Mouse (Mus musculus) kidney, adult 2 months (tissue): ENCODE data around the gene Exoc6. TPM values are rescaled to one million over a fixed set of nuclear protein-coding genes. Genes with fewer than 3 reads are reported as not detected.

Experiments used
- DNase-seq: peaks from one replicate; pipeline ENCODE4 v3.0.0; 2021
- H3K27ac ChIP-seq: fragments of 200-500 bp; 2 replicates; pipeline ENCODE4 v1.5.1; 2012; ENCODE audit warnings: low read depth, low read length, control low read depth, inconsistent platforms; ENCODE audit not compliant: insufficient read depth
- H3K27me3 ChIP-seq: fragments of 200-500 bp; replicated peaks from 2 replicates; pipeline ENCODE4 v1.6.1; 2012; ENCODE audit warnings: mild to moderate bottlenecking, moderate library complexity, low read length, inconsistent platforms; ENCODE audit not compliant: control insufficient read depth, insufficient read depth
- H3K36me3 ChIP-seq: fragments of 200-500 bp; 2 replicates; pipeline ENCODE4 v1.6.1; 2012; ENCODE audit warnings: mild to moderate bottlenecking, moderate library complexity, low read length, inconsistent platforms; ENCODE audit not compliant: control insufficient read depth, insufficient read depth
- H3K4me1 ChIP-seq: fragments of 200-500 bp; 2 replicates; pipeline ENCODE4 v1.6.1; 2011; ENCODE audit warnings: low read length; ENCODE audit not compliant: control insufficient read depth, insufficient read depth
- H3K4me3 ChIP-seq: fragments of 200-500 bp; 2 replicates; pipeline ENCODE4 v1.5.1; 2011; ENCODE audit warnings: mild to moderate bottlenecking, low read depth, low read length, control low read depth; ENCODE audit not compliant: insufficient read depth
- CTCF ChIP-seq: fragments of 200-500 bp; conservative IDR thresholded peaks from 2 replicates; pipeline ENCODE4 v1.5.1; 2011; ENCODE audit warnings: low read depth, mild to moderate bottlenecking, control low read depth, low read length, moderate library complexity, mixed read lengths; ENCODE audit not compliant: insufficient read depth, insufficient read length
- POLR2A ChIP-seq: fragments of 200-500 bp; IDR thresholded peaks from one replicate; pipeline ENCODE4 v1.6.1; 2011; ENCODE audit warnings: low read depth, low read length, control low read depth
- WGBS: fragments of 180-500 bp; shearing (Covaris S2); methylation state at CpG from one replicate; pipeline ENCODE4 v1.1.7; 2018; 5-methylcytosine and 5-hydroxymethylcytosine counted together
- polyA plus RNA-seq: library from polyadenylated mRNA; depleted of rRNA; stranded (reverse); fragments of >200 nt; gene quantifications from 2 replicates; pipeline ENCODE4 v1.2.3, GENCODE M21; 2012

Exoc6 gene
- polyA plus RNA-seq, 1 experiment, result 28.8 TPM

- WGBS, result under 1% methylated on average over 51 of the region's 51 CpGs
- Histone ChIP-seq H3K4me1 (no peaks in the 10 kb centered on the region), H3K27me3 (no peaks in the 10 kb centered on the region), H3K27ac (no peak within 1 kb of the TSS), H3K4me3 (no peak within 1 kb of the TSS; the same call in 1 of the 2 replicates), H3K36me3 (no peaks in the 10 kb centered on the region)
- DNase-seq, result peak; percentile 48
- TF ChIP-seq CTCF, result no peak
- no peak for TF ChIP-seq POLR2A
These were observed 147.5 kb downstream of the Exoc6 start, which contains the start of gene Cyp26a1 for GRCm38 (mm10) chr19:37697651-37698272. Cyp26a1 (plus strand) TSS chr19:37697798.

- Histone ChIP-seq H3K27ac (no peak overlapping the region), H3K4me3 (no peak overlapping the region), H3K36me3 (no peaks in the 10 kb centered on the region), H3K4me1 (no peaks in the 10 kb centered on the region), H3K27me3 (no peaks in the 10 kb centered on the region)
- 4% methylated on average over 63 of the region's 63 CpGs for WGBS
- TF ChIP-seq CTCF, result no peak
- TF ChIP-seq POLR2A, result no peak
- no peak for DNase-seq
These were observed 148.3 kb downstream of the Exoc6 start for GRCm38 (mm10) chr19:37698273-37699160.

- DNase-seq, result no peak
- no peak overlapping the region for H3K4me3 ChIP-seq
- H3K4me1 ChIP-seq, result no peaks in the 10 kb centered on the region
- no peak overlapping the region for H3K27ac ChIP-seq
- 50% methylated on average over 9 of the region's 9 CpGs for WGBS
- no peaks in the 10 kb centered on the region for H3K36me3 ChIP-seq
- H3K27me3 ChIP-seq, result no peaks in the 10 kb centered on the region
- TF ChIP-seq CTCF (no peak), POLR2A (no peak)
These were observed 149.5 kb downstream of the Exoc6 start for GRCm38 (mm10) chr19:37699711-37700110.

- no peak overlapping the region for H3K27ac ChIP-seq
- H3K27me3 ChIP-seq, result no peaks in the 10 kb centered on the region
- H3K36me3 ChIP-seq, result no peaks in the 10 kb centered on the region
- no peak overlapping the region for H3K4me3 ChIP-seq
- 71% methylated on average over 21 of the region's 21 CpGs for WGBS
- TF ChIP-seq POLR2A (no peak), CTCF (no peak)
- H3K4me1 ChIP-seq, result no peaks in the 10 kb centered on the region
- DNase-seq, result peak; percentile 49
These were observed 152.3 kb downstream of the Exoc6 start for GRCm38 (mm10) chr19:37702377-37703076.

GRCm38 (mm10) chr19:37703902-37704509, 153.8 kb downstream of the Exoc6 start:
- no peak overlapping the region for H3K4me3 ChIP-seq
- no peaks in the 10 kb centered on the region for H3K36me3 ChIP-seq
- peak; percentile 76 for DNase-seq
- WGBS, result 2% methylated on average over 3 of the region's 3 CpGs
- no peaks in the 10 kb centered on the region for H3K27me3 ChIP-seq
- no peak overlapping the region for H3K27ac ChIP-seq
- TF ChIP-seq CTCF (peak; percentile 87), POLR2A (no peak)
- no peaks in the 10 kb centered on the region for H3K4me1 ChIP-seq

GRCm38 (mm10) chr19:37705722-37706121, 155.5 kb downstream of the Exoc6 start:
- DNase-seq, result no peak
- Histone ChIP-seq H3K4me1 (no peaks in the 10 kb centered on the region), H3K4me3 (no peak overlapping the region), H3K36me3 (no peaks in the 10 kb centered on the region), H3K27me3 (no peaks in the 10 kb centered on the region), H3K27ac (no peak overlapping the region)
- 80% methylated on average over 5 of the region's 5 CpGs for WGBS
- no peak for TF ChIP-seq CTCF
- no peak for TF ChIP-seq POLR2A
